Mouse (Mus musculus) liver, embryonic 11.5 days (tissue): ENCODE results near the gene Cyb5r2. TPM values are rescaled to one million over a fixed set of nuclear protein-coding genes. Genes with fewer than 3 reads are reported as not detected.

Source experiments
- ATAC-seq: fragments of 200-750 bp; cut with Nextera tagmentation; replicated peaks from 2 replicates; pipeline ENCODE4 v1.8.0; 2017; ENCODE audit warnings: moderate number of reproducible peaks, mild to moderate bottlenecking, moderate TSS enrichment, moderate library complexity; ENCODE audit not compliant: low FRiP score
- DNase-seq: peaks from one replicate; pipeline ENCODE4 v3.0.0-alpha.2; 2017; ENCODE audit warnings: low spot score
- H3K27ac ChIP-seq: fragments of 300-500 bp; sonication (generic); 2 replicates; pipeline ENCODE4 v1.5.1; 2014; ENCODE audit warnings: mild to moderate bottlenecking, low read depth, low read length, control low read depth
- H3K27me3 ChIP-seq: fragments of 300-500 bp; sonication (generic); replicated peaks from 2 replicates; pipeline ENCODE4 v1.6.1; 2014; ENCODE audit warnings: low read length, mixed read lengths; ENCODE audit not compliant: control insufficient read depth, insufficient read depth
- H3K36me3 ChIP-seq: fragments of 300-500 bp; sonication (generic); 2 replicates; pipeline ENCODE4 v1.6.1; 2014; ENCODE audit warnings: mild to moderate bottlenecking, low read length, moderate library complexity, mixed read lengths; ENCODE audit not compliant: control insufficient read depth, insufficient read depth
- H3K4me1 ChIP-seq: fragments of 300-500 bp; sonication (generic); replicated peaks from 2 replicates; pipeline ENCODE4 v1.6.1; 2014; ENCODE audit warnings: low read length, mixed read lengths; ENCODE audit not compliant: control insufficient read depth, insufficient read depth
- H3K4me2 ChIP-seq: fragments of 300-500 bp; sonication (generic); 2 replicates; pipeline ENCODE4 v1.6.1; 2014; ENCODE audit warnings: mild to moderate bottlenecking, control low read depth, moderate library complexity
- H3K4me3 ChIP-seq: fragments of 300-500 bp; sonication (generic); 2 replicates; pipeline ENCODE4 v1.5.1; 2014; ENCODE audit warnings: low read depth, low read length, control low read depth
- H3K9ac ChIP-seq: fragments of 300-500 bp; sonication (generic); 2 replicates; pipeline ENCODE4 v1.6.1; 2014; ENCODE audit warnings: low read depth, low read length, control low read depth
- H3K9me3 ChIP-seq: fragments of 300-500 bp; sonication (generic); 2 replicates; pipeline ENCODE4 v1.6.1; 2016; ENCODE audit warnings: low read length, inconsistent platforms, mixed read lengths; ENCODE audit not compliant: control insufficient read depth
- WGBS: fragments of 180-500 bp; shearing (Covaris S2); extraction: QIAGEN DNeasy Blood & Tissue Kit; methylation state at CpG from one replicate; pipeline ENCODE4 v1.1.7; 2014; 5-methylcytosine and 5-hydroxymethylcytosine counted together
- polyA plus RNA-seq: library from polyadenylated mRNA; unstranded; fragments of >200 nt; fragmentation: Nextera tagmentation; extraction: Ambion mirVana; gene quantifications from 2 replicates; pipeline ENCODE4 v1.2.1, GENCODE M21; 2014

The Cyb5r2 gene
- polyA plus RNA-seq, 1 experiment from 2014 or later, result 0.25 TPM

- DNase-seq (no peak), ATAC-seq (no peak)
- no peaks in the 10 kb centered on the region for H3K27me3 ChIP-seq
- H3K36me3 ChIP-seq, result no peaks in the 10 kb centered on the region
- WGBS, result 77% methylated on average over 6 of the region's 6 CpGs
- H3K4me3 ChIP-seq, result no peak overlapping the region
- H3K4me1 ChIP-seq, result peaks cover 7% of the 10 kb centered on the region; the same call in 1 of the 2 replicates
- H3K4me2 ChIP-seq, result no peak overlapping the region
- H3K9ac ChIP-seq, result no peak overlapping the region
- no peaks in the 10 kb centered on the region for H3K9me3 ChIP-seq
- H3K27ac ChIP-seq, result no peak overlapping the region
Measured at GRCm38 (mm10) chr7:107712743-107713142, 45.1 kb downstream of the Cyb5r2 start.

GRCm38 (mm10) chr7:107708491-107709112 lies 49.2 kb downstream of the Cyb5r2 start:
- peak overlapping the region; percentile 64 for H3K4me2 ChIP-seq
- H3K27ac ChIP-seq, result peak overlapping the region; percentile 39; the same call in 1 of the 2 replicates
- ATAC-seq (peak; percentile 95), DNase-seq (peak; percentile 76)
- peaks cover 7% of the 10 kb centered on the region; the same call in 1 of the 2 replicates for H3K4me1 ChIP-seq
- H3K36me3 ChIP-seq, result no peaks in the 10 kb centered on the region
- H3K4me3 ChIP-seq, result peak overlapping the region; percentile 32
- 0 out of 2 replicates have a peak overlapping the region, but pooled peaks have one; percentile 32 for H3K9ac ChIP-seq
- WGBS, result 6% methylated on average over 10 of the region's 10 CpGs
- H3K27me3 ChIP-seq, result no peaks in the 10 kb centered on the region
- H3K9me3 ChIP-seq, result no peaks in the 10 kb centered on the region

GRCm38 (mm10) chr7:107707650-107708049 lies 50.2 kb downstream of the Cyb5r2 start:
- no peak overlapping the region for H3K27ac ChIP-seq
- H3K4me3 ChIP-seq, result no peak overlapping the region
- H3K36me3 ChIP-seq, result no peaks in the 10 kb centered on the region
- no peaks in the 10 kb centered on the region for H3K9me3 ChIP-seq
- no peak overlapping the region for H3K4me2 ChIP-seq
- no peaks in the 10 kb centered on the region for H3K27me3 ChIP-seq
- ATAC-seq, result no peak
- H3K9ac ChIP-seq, result no peak overlapping the region
- 55% methylated on average over 9 of the region's 9 CpGs for WGBS
- DNase-seq, result no peak
- peaks cover 7% of the 10 kb centered on the region; the same call in 1 of the 2 replicates for H3K4me1 ChIP-seq

GRCm38 (mm10) chr7:107705941-107706340 lies 51.9 kb downstream of the Cyb5r2 start:
- Histone ChIP-seq H3K4me1 (peaks cover 7% of the 10 kb centered on the region; the same call in 1 of the 2 replicates), H3K9ac (no peak overlapping the region), H3K4me2 (no peak overlapping the region), H3K36me3 (no peaks in the 10 kb centered on the region), H3K9me3 (no peaks in the 10 kb centered on the region), H3K27ac (no peak overlapping the region), H3K4me3 (no peak overlapping the region), H3K27me3 (no peaks in the 10 kb centered on the region)
- 80% methylated on average over 5 of the region's 5 CpGs for WGBS
- ATAC-seq (no peak), DNase-seq (no peak)

- H3K4me1 ChIP-seq, result no peaks in the 10 kb centered on the region
- ATAC-seq, result no peak
- H3K9ac ChIP-seq, result no peak overlapping the region
- 64% methylated on average over 13 of the region's 13 CpGs for WGBS
- H3K36me3 ChIP-seq, result no peaks in the 10 kb centered on the region
- no peak overlapping the region for H3K4me2 ChIP-seq
- no peak overlapping the region for H3K27ac ChIP-seq
- no peaks in the 10 kb centered on the region for H3K9me3 ChIP-seq
- no peak for DNase-seq
- H3K27me3 ChIP-seq, result no peaks in the 10 kb centered on the region
- H3K4me3 ChIP-seq, result no peak overlapping the region
Measured at GRCm38 (mm10) chr7:107702461-107703380, 55.1 kb downstream of the Cyb5r2 start.

- H3K4me2 ChIP-seq, result no peak overlapping the region
- no peaks in the 10 kb centered on the region for H3K27me3 ChIP-seq
- 73% methylated on average over 5 of the region's 5 CpGs for WGBS
- H3K27ac ChIP-seq, result no peak overlapping the region
- no peaks in the 10 kb centered on the region for H3K4me1 ChIP-seq
- no peaks in the 10 kb centered on the region for H3K9me3 ChIP-seq
- H3K4me3 ChIP-seq, result no peak overlapping the region
- no peaks in the 10 kb centered on the region for H3K36me3 ChIP-seq
- no peak overlapping the region for H3K9ac ChIP-seq
- DNase-seq, result no peak
- no peak for ATAC-seq
Measured at GRCm38 (mm10) chr7:107700646-107701045, 57.2 kb downstream of the Cyb5r2 start.

- H3K4me3 ChIP-seq, result no peak overlapping the region
- H3K9ac ChIP-seq, result no peak overlapping the region
- H3K4me2 ChIP-seq, result no peak overlapping the region
- no peaks in the 10 kb centered on the region for H3K4me1 ChIP-seq
- 62% methylated on average over 1 of the region's 1 CpGs for WGBS
- no peaks in the 10 kb centered on the region for H3K27me3 ChIP-seq
- DNase-seq (no peak), ATAC-seq (no peak)
- no peak overlapping the region for H3K27ac ChIP-seq
- no peaks in the 10 kb centered on the region for H3K9me3 ChIP-seq
- H3K36me3 ChIP-seq, result no peaks in the 10 kb centered on the region
Measured at GRCm38 (mm10) chr7:107699926-107700325, 57.9 kb downstream of the Cyb5r2 start.
